Mouse (Mus musculus) kidney, adult 2 months (tissue): ENCODE measurements around the gene Rrp1b.

Experiments used
- CTCF ChIP-seq: fragments of 200-500 bp; conservative IDR thresholded peaks from 2 replicates; pipeline ENCODE4 v1.5.1; 2011; ENCODE audit warnings: low read depth, mild to moderate bottlenecking, control low read depth, low read length, moderate library complexity, mixed read lengths; ENCODE audit not compliant: insufficient read depth, insufficient read length
- POLR2A ChIP-seq: fragments of 200-500 bp; IDR thresholded peaks from one replicate; pipeline ENCODE4 v1.6.1; 2011; ENCODE audit warnings: low read depth, low read length, control low read depth

DNA sequence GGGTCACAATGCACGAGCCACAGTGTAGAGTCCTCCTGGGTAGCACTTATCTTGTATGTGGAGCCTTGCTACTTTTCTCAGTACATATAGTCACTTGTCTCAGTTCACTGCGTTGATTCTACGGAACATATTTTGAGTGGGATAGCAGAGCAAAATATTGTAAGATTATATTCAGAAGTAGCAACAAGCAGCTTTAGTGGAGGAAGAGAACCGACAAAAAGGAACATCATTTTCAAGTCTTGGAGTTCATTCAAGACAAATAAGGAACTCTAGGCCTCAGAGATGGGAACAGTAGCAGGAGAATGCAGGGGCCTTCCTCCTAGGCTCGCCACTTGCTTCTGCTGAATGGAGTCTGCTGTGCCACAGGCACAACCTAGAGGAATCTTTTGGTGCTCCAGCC lies 10.6 kb downstream of the Rrp1b start:
- no peak for TF ChIP-seq POLR2A
- no peak for TF ChIP-seq CTCF
